Mouse (Mus musculus) urinary bladder, postnatal 4 days (tissue): ENCODE results near the gene Diras1.
"Not testable (repeated sequence)": the region's sequence is repeated elsewhere in the genome, so short reads cannot be mapped to it uniquely, and the experiment has no call there.

ENCODE experiments used
- DNase-seq, 2 experiments: peaks; one replicate each; pipeline ENCODE4 v3.0.0; 2021 to 2022; ENCODE audit warnings: low spot score in 2 of 2

The Diras1 gene

GRCm38 (mm10) chr10:81025639-81026275 is at the start of gene Diras1:
Diras1 (minus strand) TSS chr10:81025662.
- no peak for DNase-seq

- DNase-seq: no peak
Measured at GRCm38 (mm10) chr10:81073464-81073863, 48.0 kb upstream of the Diras1 start.

GRCm38 (mm10) chr10:81072290-81072689 is 46.8 kb upstream of the Diras1 start:
- no peak for DNase-seq

- peak; percentile 97 for DNase-seq
Measured at GRCm38 (mm10) chr10:81069836-81070235, 44.4 kb upstream of the Diras1 start, which contains the start of gene Thop1. Thop1 (plus strand) TSS chr10:81070035.

GRCm38 (mm10) chr10:81068706-81069105 is 43.2 kb upstream of the Diras1 start:
- no peak for DNase-seq

GRCm38 (mm10) chr10:81064519-81064918 is 39.1 kb upstream of the Diras1 start:
- not testable (repeated sequence) for DNase-seq

- DNase-seq: no peak
Measured at GRCm38 (mm10) chr10:81062710-81063109, 37.2 kb upstream of the Diras1 start.

- DNase-seq: peak; percentile 98 to 99
Measured at GRCm38 (mm10) chr10:81059603-81060543, 34.4 kb upstream of the Diras1 start, which contains the start of gene Sgta. Sgta (minus strand) TSS chr10:81060181.

- no peak for DNase-seq
Measured at GRCm38 (mm10) chr10:81058896-81059295, 33.4 kb upstream of the Diras1 start.

- DNase-seq: no peak
Measured at GRCm38 (mm10) chr10:81057406-81058130, 32.1 kb upstream of the Diras1 start.

GRCm38 (mm10) chr10:81055802-81056340 is 30.4 kb upstream of the Diras1 start:
- DNase-seq: not testable (repeated sequence)

GRCm38 (mm10) chr10:81055169-81055568 is 29.7 kb upstream of the Diras1 start:
- DNase-seq: no peak

- DNase-seq: no peak
Measured at GRCm38 (mm10) chr10:81052577-81052976, 27.1 kb upstream of the Diras1 start.

- no peak for DNase-seq
Measured at GRCm38 (mm10) chr10:81051133-81051532, 25.7 kb upstream of the Diras1 start.

GRCm38 (mm10) chr10:81050645-81051044 is 25.2 kb upstream of the Diras1 start:
- no peak for DNase-seq

- DNase-seq: not testable (repeated sequence)
Measured at GRCm38 (mm10) chr10:81045246-81045645, 19.8 kb upstream of the Diras1 start.

- peak; percentile 41 to 72 for DNase-seq
Measured at GRCm38 (mm10) chr10:81041458-81042175, 16.2 kb upstream of the Diras1 start.

GRCm38 (mm10) chr10:81036988-81037580 is 11.6 kb upstream of the Diras1 start, which contains the start of gene Slc39a3:
Slc39a3 (minus strand) TSS chr10:81037426.
- peak; percentile 97 to 99 for DNase-seq

- DNase-seq: no peak
Measured at GRCm38 (mm10) chr10:81036251-81036650, 10.8 kb upstream of the Diras1 start.

- DNase-seq: no peak
Measured at GRCm38 (mm10) chr10:81033586-81033985, 8.1 kb upstream of the Diras1 start.
